Mouse (Mus musculus): Measurements from ENCODE around the gene Cacna2d2. TPM values are rescaled to one million over a fixed set of nuclear protein-coding genes. Genes with fewer than 3 reads are reported as not detected.
"Not testable (repeated sequence)": the region's sequence is repeated elsewhere in the genome, so short reads cannot be mapped to it uniquely, and the experiment has no call there.

Gene Cacna2d2
- polyA plus RNA-seq, 1 experiment, result 0.01 TPM

- Histone ChIP-seq H3K4me3 (ENCODE audit: insufficient read depth, poor library complexity, severe bottlenecking) (no peak overlapping the region), H3K79me2 (ENCODE audit: control insufficient read depth, insufficient read depth) (peaks cover 26% of the 10 kb centered on the region), H3K36me3 (ENCODE audit: control insufficient read depth, insufficient read depth) (peaks cover 10% of the 10 kb centered on the region), H3ac (ENCODE audit: control insufficient read depth, insufficient read length, low read depth) (no peak overlapping the region), H3K27me3 (ENCODE audit: control insufficient read depth, insufficient read depth, insufficient read length) (no peaks in the 10 kb centered on the region), H3K79me3 (ENCODE audit: low read depth) (peaks cover 12% of the 10 kb centered on the region)
- TF ChIP-seq CEBPB (IDR thresholded peaks at IDR 0.05; ENCODE audit: low read depth), result no peak
- TF ChIP-seq MYOD1 (IDR thresholded peaks at IDR 0.05; ENCODE audit: control insufficient read depth, insufficient read length, low read depth), result no peak
- no peak for TF ChIP-seq CTCF (IDR thresholded peaks at IDR 0.05; ENCODE audit: control insufficient read depth, insufficient read depth, insufficient read length)
- TF ChIP-seq USF1 (IDR thresholded peaks at IDR 0.05; ENCODE audit: low read depth), result no peak
- no peak for TF ChIP-seq MYOG (IDR thresholded peaks at IDR 0.05; ENCODE audit: control insufficient read depth, extremely low read depth, insufficient read length)
- TF ChIP-seq MAX (IDR thresholded peaks at IDR 0.05), result no peak
- no peak for TF ChIP-seq FOSL1 (IDR thresholded peaks at IDR 0.05; ENCODE audit: insufficient read depth, low read length, poor library complexity, severe bottlenecking)
These were observed 172.3 kb downstream of the Cacna2d2 start for GRCm38 (mm10) chr9:107571534-107572326.

- no peak for TF ChIP-seq USF1 (IDR thresholded peaks at IDR 0.05; ENCODE audit: low read depth)
- no peak for TF ChIP-seq CEBPB (IDR thresholded peaks at IDR 0.05; ENCODE audit: low read depth)
- TF ChIP-seq FOSL1 (IDR thresholded peaks at IDR 0.05; ENCODE audit: insufficient read depth, low read length, poor library complexity, severe bottlenecking), result no peak
- TF ChIP-seq MYOD1 (IDR thresholded peaks at IDR 0.05; ENCODE audit: control insufficient read depth, insufficient read length, low read depth), result no peak
- no peak for TF ChIP-seq MAX (IDR thresholded peaks at IDR 0.05)
- TF ChIP-seq MYOG (IDR thresholded peaks at IDR 0.05; ENCODE audit: control insufficient read depth, extremely low read depth, insufficient read length), result no peak
- TF ChIP-seq CTCF (IDR thresholded peaks at IDR 0.05; ENCODE audit: control insufficient read depth, insufficient read depth, insufficient read length), result no peak
- Histone ChIP-seq H3K79me2 (ENCODE audit: control insufficient read depth, insufficient read depth) (peaks cover 26% of the 10 kb centered on the region), H3K36me3 (ENCODE audit: control insufficient read depth, insufficient read depth) (peaks cover 10% of the 10 kb centered on the region), H3K4me3 (ENCODE audit: insufficient read depth, poor library complexity, severe bottlenecking) (no peak overlapping the region), H3ac (ENCODE audit: control insufficient read depth, insufficient read length, low read depth) (no peak overlapping the region), H3K27me3 (ENCODE audit: control insufficient read depth, insufficient read depth, insufficient read length) (no peaks in the 10 kb centered on the region), H3K79me3 (ENCODE audit: low read depth) (peaks cover 12% of the 10 kb centered on the region)
These were observed 172.9 kb downstream of the Cacna2d2 start for GRCm38 (mm10) chr9:107572327-107572662.

DNA sequence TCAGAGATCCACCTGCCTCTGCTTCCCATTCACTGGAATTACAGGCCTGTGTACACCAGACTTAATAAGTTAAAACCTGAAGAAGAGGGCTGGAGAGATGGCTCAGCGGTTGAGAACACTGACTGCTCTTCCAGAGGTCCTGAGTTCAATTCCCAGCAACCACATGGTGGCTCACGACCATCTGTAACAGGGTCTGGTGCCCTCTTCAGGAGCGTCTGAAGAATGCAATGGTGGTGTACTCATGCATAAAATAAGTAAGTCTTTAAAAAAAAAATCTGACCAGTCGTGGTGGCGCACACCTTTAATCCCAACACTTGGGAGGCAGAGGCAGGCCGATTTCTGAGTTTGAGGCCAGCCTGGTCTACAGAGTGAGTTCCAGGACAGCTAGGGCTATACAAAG is 174.4 kb downstream of the Cacna2d2 start:
- peaks cover 12% of the 10 kb centered on the region for H3K79me3 ChIP-seq (ENCODE audit: low read depth)

GRCm38 (mm10) chr9:107575579-107576356 is 176.4 kb downstream of the Cacna2d2 start:
- Histone ChIP-seq H3K27me3 (ENCODE audit: control insufficient read depth, insufficient read depth, insufficient read length) (no peaks in the 10 kb centered on the region), H3K4me3 (ENCODE audit: insufficient read depth, poor library complexity, severe bottlenecking) (no peak overlapping the region), H3ac (ENCODE audit: control insufficient read depth, insufficient read length, low read depth) (no peak overlapping the region), H3K79me3 (ENCODE audit: low read depth) (peaks cover 2% of the 10 kb centered on the region), H3K36me3 (ENCODE audit: control insufficient read depth, insufficient read depth) (peaks cover 10% of the 10 kb centered on the region), H3K79me2 (ENCODE audit: control insufficient read depth, insufficient read depth) (peaks cover 10% of the 10 kb centered on the region)
- TF ChIP-seq MYOD1 (IDR thresholded peaks at IDR 0.05; ENCODE audit: control insufficient read depth, insufficient read length, low read depth) (no peak), CEBPB (IDR thresholded peaks at IDR 0.05; ENCODE audit: low read depth) (no peak), FOSL1 (IDR thresholded peaks at IDR 0.05; ENCODE audit: insufficient read depth, low read length, poor library complexity, severe bottlenecking) (no peak), CTCF (IDR thresholded peaks at IDR 0.05; ENCODE audit: control insufficient read depth, insufficient read depth, insufficient read length) (no peak), MAX (IDR thresholded peaks at IDR 0.05) (no peak), USF1 (IDR thresholded peaks at IDR 0.05; ENCODE audit: low read depth) (no peak), MYOG (IDR thresholded peaks at IDR 0.05; ENCODE audit: control insufficient read depth, extremely low read depth, insufficient read length) (no peak)

More for the DNA sequence above, 174.4 kb downstream of the Cacna2d2 start:
- peaks cover 26% of the 10 kb centered on the region for H3K79me2 ChIP-seq (ENCODE audit: control insufficient read depth, insufficient read depth)
- not testable (repeated sequence) for H3K36me3 ChIP-seq (ENCODE audit: control insufficient read depth, insufficient read depth); H3ac ChIP-seq (ENCODE audit: control insufficient read depth, insufficient read length, low read depth); H3K27me3 ChIP-seq (ENCODE audit: control insufficient read depth, insufficient read depth, insufficient read length); H3K4me3 ChIP-seq (ENCODE audit: insufficient read depth, poor library complexity, severe bottlenecking)

GRCm38 (mm10) chr9:107576357-107577107 is 177.1 kb downstream of the Cacna2d2 start, which contains the start of gene Hyal1:
Hyal1 (plus strand) TSS chr9:107576927.
- Histone ChIP-seq H3K79me3 (ENCODE audit: low read depth) (peaks cover 2% of the 10 kb centered on the region), H3K79me2 (ENCODE audit: control insufficient read depth, insufficient read depth) (peaks cover 10% of the 10 kb centered on the region), H3K36me3 (ENCODE audit: control insufficient read depth, insufficient read depth) (peaks cover 10% of the 10 kb centered on the region), H3ac (ENCODE audit: control insufficient read depth, insufficient read length, low read depth) (peak within 1 kb of the TSS; percentile 46), H3K4me3 (ENCODE audit: insufficient read depth, poor library complexity, severe bottlenecking) (no peak within 1 kb of the TSS), H3K27me3 (ENCODE audit: control insufficient read depth, insufficient read depth, insufficient read length) (no peaks in the 10 kb centered on the region)
- TF ChIP-seq MYOG (IDR thresholded peaks at IDR 0.05; ENCODE audit: control insufficient read depth, extremely low read depth, insufficient read length) (no peak), CTCF (IDR thresholded peaks at IDR 0.05; ENCODE audit: control insufficient read depth, insufficient read depth, insufficient read length) (no peak), CEBPB (IDR thresholded peaks at IDR 0.05; ENCODE audit: low read depth) (no peak), MYOD1 (IDR thresholded peaks at IDR 0.05; ENCODE audit: control insufficient read depth, insufficient read length, low read depth) (no peak), USF1 (IDR thresholded peaks at IDR 0.05; ENCODE audit: low read depth) (no peak), MAX (IDR thresholded peaks at IDR 0.05) (no peak)
